Mouse (Mus musculus) heart, embryonic 11.5 days (tissue): ENCODE data around the gene Olfr775. TPM values are rescaled to one million over a fixed set of nuclear protein-coding genes. Genes with fewer than 3 reads are reported as not detected.

Experiments used
- ATAC-seq: fragments of 200-750 bp; cut with Nextera tagmentation; replicated peaks from 2 replicates; pipeline ENCODE4 v1.8.0; 2017; ENCODE audit warnings: moderate library complexity; ENCODE audit not compliant: insufficient number of reproducible peaks, low FRiP score, low TSS enrichment
- H3K27ac ChIP-seq: fragments of 300-500 bp; sonication (generic); 2 replicates; pipeline ENCODE4 v1.5.1; 2014; ENCODE audit warnings: mild to moderate bottlenecking, low read depth, low read length
- H3K27me3 ChIP-seq: fragments of 300-500 bp; sonication (generic); 2 replicates; pipeline ENCODE4 v1.6.1; 2014; ENCODE audit warnings: mild to moderate bottlenecking, low read length, mixed read lengths; ENCODE audit not compliant: control insufficient read depth, insufficient read depth
- H3K36me3 ChIP-seq: fragments of 300-500 bp; sonication (generic); 2 replicates; pipeline ENCODE4 v1.6.1; 2014; ENCODE audit warnings: mild to moderate bottlenecking, low read length, moderate library complexity, mixed read lengths; ENCODE audit not compliant: control insufficient read depth, insufficient read depth
- H3K4me1 ChIP-seq: fragments of 300-500 bp; sonication (generic); 2 replicates; pipeline ENCODE4 v1.6.1; 2014; ENCODE audit warnings: low read length; ENCODE audit not compliant: control insufficient read depth, insufficient read depth
- H3K4me2 ChIP-seq: fragments of 300-500 bp; sonication (generic); 2 replicates; pipeline ENCODE4 v1.6.1; 2014; ENCODE audit warnings: mild to moderate bottlenecking, moderate library complexity
- H3K4me3 ChIP-seq: fragments of 300-500 bp; sonication (generic); 2 replicates; pipeline ENCODE4 v1.5.1; 2014; ENCODE audit warnings: low read depth, low read length
- H3K9ac ChIP-seq: fragments of 300-500 bp; sonication (generic); 2 replicates; pipeline ENCODE4 v1.6.1; 2014; ENCODE audit warnings: mild to moderate bottlenecking, low read depth, low read length, moderate library complexity
- H3K9me3 ChIP-seq: fragments of 300-500 bp; sonication (generic); replicated peaks from 2 replicates; pipeline ENCODE4 v1.6.1; 2016; ENCODE audit warnings: low read length; ENCODE audit not compliant: control insufficient read depth
- WGBS: fragments of 180-500 bp; shearing (Covaris S2); extraction: QIAGEN DNeasy Blood & Tissue Kit; methylation state at CpG from one replicate; pipeline ENCODE4 v1.1.7; 2014; ENCODE audit not compliant: insufficient replicate concordance; 5-methylcytosine and 5-hydroxymethylcytosine counted together
- polyA plus RNA-seq: library from polyadenylated mRNA; unstranded; fragments of >200 nt; fragmentation: Nextera tagmentation; extraction: Ambion mirVana; gene quantifications from 2 replicates; pipeline ENCODE4 v1.2.1, GENCODE M21; 2014

Olfr775 gene
- polyA plus RNA-seq, result not detected in 2 replicates

GRCm38 (mm10) chr10:129248112-129248511 is at the start of gene Olfr775:
Olfr775 (plus strand) TSS chr10:129248412.
- Histone ChIP-seq H3K4me3 (no peak within 1 kb of the TSS), H3K9me3 (no peaks in the 10 kb centered on the region), H3K36me3 (no peaks in the 10 kb centered on the region), H3K4me1 (no peaks in the 10 kb centered on the region), H3K4me2 (no peak within 1 kb of the TSS), H3K9ac (no peak within 1 kb of the TSS), H3K27ac (no peak within 1 kb of the TSS), H3K27me3 (no peaks in the 10 kb centered on the region)
- 69% methylated on average over 3 of the region's 3 CpGs for WGBS
- no peak for ATAC-seq

GRCm38 (mm10) chr10:129230737-129231136 is 17.5 kb upstream of the Olfr775 start:
- Histone ChIP-seq H3K36me3 (no peaks in the 10 kb centered on the region), H3K4me1 (no peaks in the 10 kb centered on the region), H3K27me3 (no peaks in the 10 kb centered on the region), H3K4me2 (no peak overlapping the region), H3K9ac (no peak overlapping the region), H3K4me3 (no peak overlapping the region), H3K9me3 (no peaks in the 10 kb centered on the region; the same call in 1 of the 2 replicates), H3K27ac (no peak overlapping the region)
- ATAC-seq, result no peak
- WGBS, result 74% methylated on average over 1 of the region's 1 CpGs

- no peak within 1 kb of the TSS for H3K27ac ChIP-seq
- no peaks in the 10 kb centered on the region for H3K36me3 ChIP-seq
- H3K27me3 ChIP-seq, result no peaks in the 10 kb centered on the region
- H3K4me2 ChIP-seq, result no peak within 1 kb of the TSS
- H3K9me3 ChIP-seq, result no peaks in the 10 kb centered on the region
- no peak within 1 kb of the TSS for H3K4me3 ChIP-seq
- 67% methylated on average over 2 of the region's 2 CpGs for WGBS
- H3K9ac ChIP-seq, result no peak within 1 kb of the TSS
- ATAC-seq, result no peak
- no peaks in the 10 kb centered on the region for H3K4me1 ChIP-seq
Observed at GRCm38 (mm10) chr10:129235904-129236303, 12.3 kb upstream of the Olfr775 start, which contains the start of gene Olfr774. Olfr774 (plus strand) TSS chr10:129236204.

- Histone ChIP-seq H3K9ac (no peak within 1 kb of the TSS), H3K4me1 (no peaks in the 10 kb centered on the region), H3K9me3 (no peaks in the 10 kb centered on the region), H3K4me3 (no peak within 1 kb of the TSS), H3K27ac (no peak within 1 kb of the TSS), H3K36me3 (no peaks in the 10 kb centered on the region), H3K4me2 (no peak within 1 kb of the TSS), H3K27me3 (no peaks in the 10 kb centered on the region)
- no peak for ATAC-seq
Observed at GRCm38 (mm10) chr10:129258827-129259226, 10.6 kb downstream of the Olfr775 start, which contains the start of gene Olfr776. Olfr776 (plus strand) TSS chr10:129259127.

GRCm38 (mm10) chr10:129271081-129271535 is 22.9 kb downstream of the Olfr775 start, which contains the start of gene Olfr777:
Olfr777 (minus strand) TSS chr10:129271485.
- no peak within 1 kb of the TSS for H3K4me2 ChIP-seq

More at GRCm38 (mm10) chr10:129271081-129271535, 22.9 kb downstream of the Olfr775 start, which contains the start of gene Olfr777:
- Histone ChIP-seq H3K4me1 (no peaks in the 10 kb centered on the region), H3K4me3 (no peak within 1 kb of the TSS), H3K27me3 (no peaks in the 10 kb centered on the region), H3K27ac (no peak within 1 kb of the TSS), H3K9ac (no peak within 1 kb of the TSS), H3K9me3 (no peaks in the 10 kb centered on the region), H3K36me3 (no peaks in the 10 kb centered on the region)
- ATAC-seq, result no peak
- WGBS, result 87% methylated on average over 2 of the region's 2 CpGs

Other genes with a start within 250 kb of the Olfr775 start
- gene Olfr763, start 237.6 kb upstream of the Olfr775 start, polyA plus RNA-seq, result not detected in 2 replicates
- not detected in 2 replicates for gene Olfr764-ps1, start 208.5 kb upstream of the Olfr775 start, polyA plus RNA-seq
- not detected in 2 replicates for gene Olfr765, start 198.4 kb upstream of the Olfr775 start, polyA plus RNA-seq
- gene Olfr766-ps1, start 179.4 kb upstream of the Olfr775 start, polyA plus RNA-seq, result not detected in 2 replicates
- not detected in 2 replicates for gene Olfr767, start 165.5 kb upstream of the Olfr775 start, polyA plus RNA-seq
- gene Olfr768, start 149.0 kb upstream of the Olfr775 start, polyA plus RNA-seq, result not detected in 2 replicates
- not detected in 2 replicates for gene Olfr769, start 130.6 kb upstream of the Olfr775 start, polyA plus RNA-seq
- not detected in 2 replicates for gene Olfr770, start 109.4 kb upstream of the Olfr775 start, polyA plus RNA-seq
- gene Olfr771, start 83.7 kb upstream of the Olfr775 start, polyA plus RNA-seq, result not detected in 2 replicates
- gene Olfr772, start 70.5 kb upstream of the Olfr775 start, polyA plus RNA-seq, result not detected in 2 replicates
- not detected in 2 replicates for gene Olfr773, start 61.0 kb upstream of the Olfr775 start, polyA plus RNA-seq
- not detected in 2 replicates for gene Olfr774, start 12.2 kb upstream of the Olfr775 start, polyA plus RNA-seq
- not detected in 2 replicates for gene Olfr776, start 10.7 kb downstream of the Olfr775 start, polyA plus RNA-seq
- not detected in 2 replicates for gene Olfr777, start 23.1 kb downstream of the Olfr775 start, polyA plus RNA-seq
- not detected in 2 replicates for gene Olfr780, start 69.7 kb downstream of the Olfr775 start, polyA plus RNA-seq
- not detected in 2 replicates for gene Olfr781, start 80.4 kb downstream of the Olfr775 start, polyA plus RNA-seq
- not detected in 2 replicates for gene Olfr782, start 100.4 kb downstream of the Olfr775 start, polyA plus RNA-seq
- gene Olfr784, start 135.7 kb downstream of the Olfr775 start, polyA plus RNA-seq, result not detected in 2 replicates
- not detected in 2 replicates for gene Olfr785, start 157.0 kb downstream of the Olfr775 start, polyA plus RNA-seq
- not detected in 2 replicates for gene Olfr786, start 178.9 kb downstream of the Olfr775 start, polyA plus RNA-seq
- gene Olfr787, start 213.4 kb downstream of the Olfr775 start, polyA plus RNA-seq, result not detected in 2 replicates
- gene Olfr788, start 222.6 kb downstream of the Olfr775 start, polyA plus RNA-seq, result not detected in 2 replicates
- not detected in 2 replicates for gene Olfr789, start 236.3 kb downstream of the Olfr775 start, polyA plus RNA-seq